Mouse (Mus musculus) neural tube, embryonic 14.5 days (tissue): ENCODE data around the gene Adgrg1. TPM values are rescaled to one million over a fixed set of nuclear protein-coding genes. Genes with fewer than 3 reads are reported as not detected.
"Not testable (repeated sequence)": the region's sequence is repeated elsewhere in the genome, so short reads cannot be mapped to it uniquely, and the experiment has no call there.

Experiments
- ATAC-seq: fragments of 200-750 bp; cut with Nextera tagmentation; 2 replicates; pipeline ENCODE4 v1.8.0; 2017; ENCODE audit warnings: low read depth, mild to moderate bottlenecking, moderate TSS enrichment, moderate library complexity
- H3K27ac ChIP-seq: fragments of 300-500 bp; sonication (generic); 2 replicates; pipeline ENCODE4 v1.5.1; 2014; ENCODE audit warnings: low read depth, mild to moderate bottlenecking, control low read depth, low read length, moderate library complexity, mixed read lengths
- H3K27me3 ChIP-seq: fragments of 300-500 bp; sonication (generic); 2 replicates; pipeline ENCODE4 v1.6.1; 2014; ENCODE audit warnings: low read length; ENCODE audit not compliant: control insufficient read depth, insufficient read depth
- H3K36me3 ChIP-seq: fragments of 300-500 bp; sonication (generic); 2 replicates; pipeline ENCODE4 v1.6.1; 2014; ENCODE audit warnings: low read length, mixed read lengths; ENCODE audit not compliant: control insufficient read depth, insufficient read depth
- H3K4me1 ChIP-seq: fragments of 300-500 bp; sonication (generic); 2 replicates; pipeline ENCODE4 v1.6.1; 2014; ENCODE audit warnings: low read length; ENCODE audit not compliant: control insufficient read depth, insufficient read depth
- H3K4me2 ChIP-seq: fragments of 300-500 bp; sonication (generic); 2 replicates; pipeline ENCODE4 v1.6.1; 2014; ENCODE audit warnings: mild to moderate bottlenecking, low read depth, low read length, control low read depth
- H3K4me3 ChIP-seq: fragments of 300-500 bp; sonication (generic); 2 replicates; pipeline ENCODE4 v1.5.1; 2014; ENCODE audit warnings: low read depth, low read length, control low read depth, mixed read lengths
- H3K9ac ChIP-seq: fragments of 300-500 bp; sonication (generic); replicated peaks from 2 replicates; pipeline ENCODE4 v1.6.1; 2014; ENCODE audit warnings: low read depth, mild to moderate bottlenecking, control low read depth, low read length, mixed read lengths
- H3K9me3 ChIP-seq: fragments of 300-500 bp; sonication (generic); 2 replicates; pipeline ENCODE4 v1.6.1; 2016; ENCODE audit warnings: low read length; ENCODE audit not compliant: control insufficient read depth
- WGBS: fragments of 180-500 bp; shearing (Covaris S2); extraction: QIAGEN DNeasy Blood & Tissue Kit; methylation state at CpG from one replicate; pipeline ENCODE4 v1.1.7; 2014; 5-methylcytosine and 5-hydroxymethylcytosine counted together
- polyA plus RNA-seq: library from polyadenylated mRNA; unstranded; fragments of >200 nt; fragmentation: Nextera tagmentation; extraction: Ambion mirVana; gene quantifications from 2 replicates; pipeline ENCODE4 v1.2.1, GENCODE M21; 2014

Adgrg1 gene
- polyA plus RNA-seq, 1 experiment from 2014 or later = 93.5 TPM

- Histone ChIP-seq H3K4me3 (no peak overlapping the region), H3K27me3 (no peaks in the 10 kb centered on the region), H3K9ac (no peak overlapping the region), H3K9me3 (no peaks in the 10 kb centered on the region), H3K27ac (no peak overlapping the region), H3K36me3 (no peaks in the 10 kb centered on the region), H3K4me2 (no peak overlapping the region), H3K4me1 (no peaks in the 10 kb centered on the region)
- ATAC-seq = no peak
- WGBS = 83% methylated on average over 4 of the region's 4 CpGs
These were observed 49.8 kb downstream of the Adgrg1 start for GRCm38 (mm10) chr8:95024387-95024786.

GRCm38 (mm10) chr8:95025421-95025820 is 50.9 kb downstream of the Adgrg1 start:
- WGBS = 73% methylated on average over 2 of the region's 2 CpGs
- Histone ChIP-seq H3K4me3 (no peak overlapping the region), H3K27ac (no peak overlapping the region), H3K9ac (no peak overlapping the region), H3K4me1 (no peaks in the 10 kb centered on the region), H3K36me3 (no peaks in the 10 kb centered on the region), H3K9me3 (no peaks in the 10 kb centered on the region), H3K4me2 (no peak overlapping the region), H3K27me3 (no peaks in the 10 kb centered on the region)
- no peak for ATAC-seq

GRCm38 (mm10) chr8:95028391-95028790 is 53.8 kb downstream of the Adgrg1 start:
- not testable (repeated sequence) for H3K27ac ChIP-seq, H3K4me3 ChIP-seq, H3K4me1 ChIP-seq, H3K4me2 ChIP-seq, ATAC-seq, H3K27me3 ChIP-seq, H3K36me3 ChIP-seq, H3K9ac ChIP-seq, H3K9me3 ChIP-seq
- 62% methylated on average over 7 of the region's 7 CpGs for WGBS

GRCm38 (mm10) chr8:95037106-95037925 is 62.8 kb downstream of the Adgrg1 start:
- Histone ChIP-seq H3K36me3 (no peaks in the 10 kb centered on the region), H3K27me3 (no peaks in the 10 kb centered on the region), H3K4me3 (no peak overlapping the region), H3K9ac (no peak overlapping the region), H3K4me2 (no peak overlapping the region), H3K9me3 (no peaks in the 10 kb centered on the region), H3K4me1 (no peaks in the 10 kb centered on the region), H3K27ac (no peak overlapping the region)
- WGBS = 67% methylated on average over 7 of the region's 7 CpGs
- ATAC-seq = no peak

GRCm38 (mm10) chr8:95041883-95042784 is 67.6 kb downstream of the Adgrg1 start:
- Histone ChIP-seq H3K4me1 (no peaks in the 10 kb centered on the region), H3K36me3 (no peaks in the 10 kb centered on the region), H3K27me3 (no peaks in the 10 kb centered on the region), H3K9me3 (no peaks in the 10 kb centered on the region), H3K4me3 (no peak overlapping the region), H3K27ac (no peak overlapping the region), H3K4me2 (no peak overlapping the region), H3K9ac (no peak overlapping the region)
- WGBS = 70% methylated on average over 6 of the region's 6 CpGs
- ATAC-seq = no peak

- no peak for ATAC-seq
- no peak overlapping the region for H3K4me2 ChIP-seq
- no peak overlapping the region for H3K27ac ChIP-seq
- H3K36me3 ChIP-seq = no peaks in the 10 kb centered on the region
- no peak overlapping the region for H3K9ac ChIP-seq
- no peaks in the 10 kb centered on the region for H3K27me3 ChIP-seq
- no peaks in the 10 kb centered on the region; the same call in 1 of the 2 replicates for H3K4me1 ChIP-seq
- no peaks in the 10 kb centered on the region for H3K9me3 ChIP-seq
- H3K4me3 ChIP-seq = no peak overlapping the region
- WGBS = 74% methylated on average over 4 of the region's 4 CpGs
These were observed 70.3 kb downstream of the Adgrg1 start for GRCm38 (mm10) chr8:95044811-95045210.

GRCm38 (mm10) chr8:95046982-95047381 is 72.4 kb downstream of the Adgrg1 start:
- ATAC-seq = no peak
- Histone ChIP-seq H3K27ac (no peak overlapping the region), H3K4me3 (no peak overlapping the region), H3K9me3 (no peaks in the 10 kb centered on the region), H3K9ac (no peak overlapping the region), H3K4me1 (no peaks in the 10 kb centered on the region; the same call in 1 of the 2 replicates), H3K4me2 (no peak overlapping the region), H3K36me3 (no peaks in the 10 kb centered on the region), H3K27me3 (no peaks in the 10 kb centered on the region)
- WGBS = 85% methylated on average over 3 of the region's 3 CpGs

GRCm38 (mm10) chr8:95047884-95048680 is 73.5 kb downstream of the Adgrg1 start:
- Histone ChIP-seq H3K36me3 (no peaks in the 10 kb centered on the region), H3K9ac (no peak overlapping the region), H3K27ac (no peak overlapping the region), H3K4me2 (no peak overlapping the region), H3K4me3 (no peak overlapping the region), H3K4me1 (no peaks in the 10 kb centered on the region; the same call in 1 of the 2 replicates), H3K9me3 (no peaks in the 10 kb centered on the region), H3K27me3 (no peaks in the 10 kb centered on the region)
- WGBS = 68% methylated on average over 6 of the region's 6 CpGs
- no peak for ATAC-seq
